Mouse (Mus musculus) megakaryocyte-erythroid progenitor cell, adult 5-6 weeks (primary cell): ENCODE data around the gene Lpo. TPM values are rescaled to one million over a fixed set of nuclear protein-coding genes. Genes with fewer than 3 reads are reported as not detected.
A peak's percentile ranks its signal among the peaks of the same experiment; 100 is the strongest.

ENCODE experiments used
- ATAC-seq: replicated peaks from 2 replicates; pipeline ENCODE4 v1.8.0; 2016; ENCODE audit warnings: mild to moderate bottlenecking, inconsistent platforms; ENCODE audit not compliant: severe bottlenecking, poor library complexity, low FRiP score, low TSS enrichment
- total RNA-seq, 2 experiments: library from RNA; stranded (forward) in 1 of 2; stranded (reverse) in 1 of 2; fragments of 200-1000, 215-1000 nt in 1 of 2; fragments of >200 nt in 1 of 2; fragmentation: Nextera tagmentation in 1 of 2; gene quantifications; 2 replicates each; pipeline ENCODE4 v1.2.3; 2014 to 2017

The Lpo gene
- total RNA-seq, 2 experiments from 2014 or later = not detected

DNA sequence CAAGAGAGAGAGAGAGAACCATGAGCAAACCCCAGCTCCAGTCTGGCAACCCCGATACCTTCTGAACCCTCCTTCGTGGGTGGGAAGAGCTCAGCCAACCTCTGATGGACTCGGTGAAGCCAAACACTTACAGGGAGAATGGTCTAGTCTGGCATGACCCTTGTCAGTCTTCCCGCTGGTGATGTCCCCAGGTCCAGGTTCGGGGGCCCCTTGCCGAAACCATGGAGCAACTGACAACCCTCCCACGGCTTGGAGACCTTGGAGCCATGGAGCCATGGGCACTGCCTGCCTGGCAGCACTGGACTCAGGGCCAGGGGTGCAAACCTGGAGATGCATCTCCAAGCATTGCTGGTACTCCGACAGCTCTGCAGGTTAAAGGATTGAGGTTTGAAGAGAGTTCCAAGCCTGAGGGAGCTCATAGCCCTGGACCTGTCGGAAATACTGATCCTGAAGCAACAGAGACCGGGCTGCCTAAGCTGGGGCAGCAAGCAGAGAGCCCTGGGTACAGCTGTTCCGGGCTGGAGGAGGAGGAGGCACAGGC lies 66.8 kb downstream of the Lpo start:
- ATAC-seq = no peak

DNA sequence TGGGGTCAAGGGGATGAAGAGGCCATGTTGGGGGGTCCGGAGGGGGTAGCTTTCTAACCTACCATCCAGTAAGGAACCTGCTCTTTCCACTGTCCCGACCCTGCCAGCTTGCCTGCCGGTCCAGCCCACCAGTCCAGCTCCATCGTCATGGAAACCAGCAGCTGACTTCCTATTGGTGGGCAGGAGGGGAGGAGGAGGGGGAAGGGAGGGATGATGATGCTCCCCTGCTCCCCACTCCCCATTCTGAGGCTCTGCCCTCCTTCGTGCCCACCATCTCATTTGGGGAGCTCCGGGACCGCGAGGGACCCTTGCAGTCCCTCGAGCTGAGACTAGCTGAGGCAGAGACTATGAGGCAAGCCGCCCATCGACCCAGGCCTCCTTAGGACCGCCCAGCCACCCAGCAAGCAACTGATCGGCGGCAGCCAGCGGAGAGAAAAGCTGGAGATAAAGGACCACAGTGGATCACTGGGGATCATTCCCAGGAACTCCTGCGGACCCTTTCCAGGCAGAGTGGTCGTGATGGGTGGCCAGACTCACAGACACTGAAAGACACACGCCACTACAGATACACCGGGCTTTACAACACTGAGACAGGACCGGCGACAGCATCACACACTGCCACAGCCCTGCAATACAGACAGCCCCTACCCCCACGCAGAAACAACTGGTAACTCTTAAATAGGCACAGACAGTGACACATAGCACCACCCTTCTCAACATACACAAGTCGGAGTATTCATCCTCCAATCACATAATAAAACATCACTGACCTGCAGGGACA lies 67.6 kb downstream of the Lpo start, which contains the start of gene Tspoap1:
TSS of gene Tspoap1 (plus strand) at position 241 of the 781 bp plus-strand sequence.
- no peak for ATAC-seq

DNA sequence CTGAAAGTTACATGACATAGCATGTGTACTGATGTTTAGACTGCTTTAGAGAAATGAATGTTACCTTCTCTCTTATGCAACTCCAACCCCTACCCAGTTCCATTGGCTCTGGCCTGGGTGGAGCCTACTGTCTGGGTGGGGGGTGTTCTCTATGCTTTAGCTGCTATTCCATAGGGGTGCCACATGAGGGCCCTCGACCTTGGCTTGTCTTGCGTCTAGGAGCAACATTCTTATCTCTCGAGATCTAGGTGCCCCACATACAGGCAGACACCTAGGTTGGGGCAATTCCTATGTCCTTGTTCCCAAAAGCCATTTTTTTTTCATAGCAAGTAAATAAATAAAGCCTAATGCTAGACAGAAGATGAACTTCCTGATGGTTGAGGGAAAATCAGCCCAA lies 68.5 kb downstream of the Lpo start:
- ATAC-seq = peak; percentile 22

- ATAC-seq = peak; percentile 4
Measured at GRCm38 (mm10) chr11:87758957-87759608, 69.0 kb downstream of the Lpo start.

DNA sequence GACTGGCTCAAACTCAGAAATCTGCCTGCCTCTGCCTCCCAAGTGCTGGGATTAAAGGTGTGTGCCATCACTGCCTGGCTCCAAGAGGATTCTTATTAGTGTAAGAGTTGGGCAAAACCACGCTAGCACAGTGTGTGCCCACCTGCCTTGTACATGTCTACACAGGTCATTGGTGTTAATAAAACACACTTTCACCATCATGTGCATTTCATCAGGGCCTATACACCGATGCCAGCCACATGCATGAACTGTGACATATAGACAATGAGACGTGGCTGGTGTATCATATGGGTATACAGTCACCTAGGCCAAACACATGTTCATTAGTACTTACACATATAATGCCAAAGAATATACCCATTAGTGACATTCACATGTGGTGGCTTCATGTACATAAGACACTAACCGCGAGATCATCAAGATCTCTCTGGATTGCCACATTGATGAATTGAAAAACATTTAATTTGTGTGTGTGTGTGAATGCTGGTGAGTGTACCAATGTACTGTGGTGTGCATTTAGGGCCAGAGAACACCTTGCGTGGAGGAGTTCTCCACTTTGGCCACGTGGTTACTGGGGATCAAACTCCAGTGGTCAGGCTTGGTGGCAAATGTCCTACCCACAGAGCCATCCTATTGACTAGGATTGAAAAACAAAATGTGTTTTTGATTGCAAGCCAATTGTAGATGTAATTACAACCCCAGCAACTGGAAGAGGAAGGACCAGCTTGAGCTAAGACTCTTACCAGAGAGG lies 69.8 kb downstream of the Lpo start:
- ATAC-seq = peak; percentile 10

DNA sequence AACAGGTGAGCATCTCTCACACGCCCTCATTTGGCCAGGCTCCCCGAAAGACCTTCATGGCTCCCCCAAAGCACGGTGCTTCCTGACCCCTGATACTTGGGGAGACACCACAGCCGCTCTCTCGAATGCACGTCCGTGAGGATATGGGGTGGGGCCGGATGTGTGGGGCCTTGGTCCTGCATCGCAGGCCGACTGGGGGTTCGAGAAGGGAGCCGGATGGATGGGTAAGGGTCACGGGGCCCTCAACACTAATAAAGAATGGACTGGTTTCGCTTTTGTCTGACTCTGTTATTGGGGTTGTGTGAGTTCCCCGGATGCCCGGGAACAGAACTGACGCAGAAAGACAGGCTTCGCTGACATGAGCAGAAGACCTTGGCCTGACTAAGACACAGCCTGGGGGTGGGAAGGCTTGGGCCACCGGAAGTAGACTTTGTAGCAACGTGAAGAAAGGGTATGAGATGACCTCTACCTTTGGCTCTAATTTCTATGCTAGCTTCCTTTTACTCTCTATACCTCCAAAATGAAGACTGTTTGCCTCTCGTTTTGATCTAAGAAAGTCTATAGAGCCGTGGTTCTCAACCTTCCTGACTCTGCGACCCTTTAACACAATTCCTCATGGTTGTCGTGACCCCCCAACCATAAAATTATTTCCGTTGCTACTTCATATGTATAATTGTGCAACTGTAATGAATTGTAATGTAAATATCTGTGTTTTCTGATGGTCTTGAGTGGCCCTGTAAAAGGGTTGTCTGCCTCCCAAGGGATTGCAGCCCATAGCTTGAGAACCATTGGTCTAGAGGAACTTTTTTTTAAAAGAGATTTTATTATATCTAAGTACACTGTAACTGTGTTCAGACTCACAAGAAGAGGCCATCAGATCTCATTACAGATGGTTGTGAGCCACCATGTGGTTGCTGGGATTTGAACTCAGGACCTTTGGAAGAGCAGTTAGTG lies 70.8 kb downstream of the Lpo start:
- ATAC-seq = no peak

Other genes starting within 250 kb of the Lpo start
- gene Mtmr4, start 236.1 kb downstream of the Lpo start, total RNA-seq (2014; fragmentation: Nextera tagmentation) = 18.7 and 31.1 TPM in 2 replicates
- gene Mtmr4, start 236.1 kb downstream of the Lpo start, total RNA-seq (2017) = 19.9 and 21.8 TPM in 2 replicates
- gene Hsf5, start 211.1 kb downstream of the Lpo start, total RNA-seq (2014; fragmentation: Nextera tagmentation) = not detected in 2 replicates
- 0.19 TPM in 1 of 2 replicates, not detected in the other for gene Hsf5, start 211.1 kb downstream of the Lpo start, total RNA-seq (2017)
- gene Rnf43, start 165.6 kb downstream of the Lpo start, total RNA-seq (2014; fragmentation: Nextera tagmentation) = 4.2 and 7.0 TPM in 2 replicates
- gene Rnf43, start 165.6 kb downstream of the Lpo start, total RNA-seq (2017) = 1.4 and 3.1 TPM in 2 replicates
- 146 and 192 TPM in 2 replicates for gene Supt4a, start 90.7 kb downstream of the Lpo start, total RNA-seq (2014; fragmentation: Nextera tagmentation)
- gene Supt4a, start 90.7 kb downstream of the Lpo start, total RNA-seq (2017) = 55.2 and 75.2 TPM in 2 replicates
- gene Tspoap1, start 67.7 kb downstream of the Lpo start, total RNA-seq (2014; fragmentation: Nextera tagmentation) = 5.5 and 20.3 TPM in 2 replicates
- 3.5 and 5.4 TPM in 2 replicates for gene Tspoap1, start 67.7 kb downstream of the Lpo start, total RNA-seq (2017)
- 7.9 TPM in 1 of 2 replicates, not detected in the other for gene Mpo, start 34.7 kb downstream of the Lpo start, total RNA-seq (2014; fragmentation: Nextera tagmentation)
- gene Mpo, start 34.7 kb downstream of the Lpo start, total RNA-seq (2017) = 7.6 and 31.9 TPM in 2 replicates
- gene Mks1, start 24.9 kb upstream of the Lpo start, total RNA-seq (2014; fragmentation: Nextera tagmentation) = 4.3 and 6.8 TPM in 2 replicates
- gene Mks1, start 24.9 kb upstream of the Lpo start, total RNA-seq (2017) = 2.4 and 8.4 TPM in 2 replicates
- not detected in 2 replicates for gene Epx, start 47.2 kb upstream of the Lpo start, total RNA-seq (2014; fragmentation: Nextera tagmentation)
- gene Epx, start 47.2 kb upstream of the Lpo start, total RNA-seq (2017) = 3.9 TPM in 1 of 2 replicates, not detected in the other
- not detected in 2 replicates for gene Olfr462, start 64.0 kb upstream of the Lpo start, total RNA-seq (2014; fragmentation: Nextera tagmentation)
- not detected in 2 replicates for gene Olfr462, start 64.0 kb upstream of the Lpo start, total RNA-seq (2017)
- not detected in 2 replicates for gene Olfr463, start 69.1 kb upstream of the Lpo start, total RNA-seq (2014; fragmentation: Nextera tagmentation)
- gene Olfr463, start 69.1 kb upstream of the Lpo start, total RNA-seq (2017) = not detected in 2 replicates
- not detected in 2 replicates for gene Olfr464, start 92.7 kb upstream of the Lpo start, total RNA-seq (2014; fragmentation: Nextera tagmentation)
- not detected in 2 replicates for gene Olfr464, start 92.7 kb upstream of the Lpo start, total RNA-seq (2017)
- 18.4 and 30.2 TPM in 2 replicates for gene Dynll2, start 159.2 kb upstream of the Lpo start, total RNA-seq (2014; fragmentation: Nextera tagmentation)
- 9.6 and 26.7 TPM in 2 replicates for gene Dynll2, start 159.2 kb upstream of the Lpo start, total RNA-seq (2017)
- 304 and 315 TPM in 2 replicates for gene Srsf1, start 219.1 kb upstream of the Lpo start, total RNA-seq (2014; fragmentation: Nextera tagmentation)
- gene Srsf1, start 219.1 kb upstream of the Lpo start, total RNA-seq (2017) = 750 and 793 TPM in 2 replicates
- 30.9 and 35.9 TPM in 2 replicates for gene Vezf1, start 240.0 kb upstream of the Lpo start, total RNA-seq (2014; fragmentation: Nextera tagmentation)
- gene Vezf1, start 240.0 kb upstream of the Lpo start, total RNA-seq (2017) = 14.2 and 24.7 TPM in 2 replicates